Mouse (Mus musculus): ENCODE results near the gene Slc24a3. TPM values are rescaled to one million over a fixed set of nuclear protein-coding genes. Genes with fewer than 3 reads are reported as not detected.

Slc24a3 gene
- 3.2 and 3.8 TPM in 2 replicates for polyA plus RNA-seq (2016; fragmentation: Nextera tagmentation; extraction: Ambion mirVana)

- Histone ChIP-seq H3K9ac (replicated peaks) (peak within 1 kb of the TSS; percentile 88), H3K36me3 (no peaks in the 10 kb centered on the region), H3K4me1 (peaks cover 8% of the 10 kb centered on the region), H3K4me2 (replicated peaks) (peak within 1 kb of the TSS; percentile 81), H3K27ac (replicated peaks) (peak within 1 kb of the TSS; percentile 91), H3K9me3 (no peaks in the 10 kb centered on the region), H3K27me3 (peaks cover 9% of the 10 kb centered on the region), H3K4me3 (peak within 1 kb of the TSS; percentile 90)
- WGBS: 0% methylated on average over 70 of the region's 100 CpGs
- ATAC-seq (ENCODE audit: low FRiP score, low read depth): peak; percentile 88
Observed at GRCm38 (mm10) chr2:145167664-145168360, at the start of gene Slc24a3. TSS of gene Slc24a3 (plus strand) at chr2:145167754.

- 85% methylated on average over 5 of the region's 5 CpGs for WGBS
- no peaks in the 10 kb centered on the region for H3K27me3 ChIP-seq
- no peaks in the 10 kb centered on the region for H3K36me3 ChIP-seq
- H3K9me3 ChIP-seq: no peaks in the 10 kb centered on the region
- no peak overlapping the region for H3K9ac ChIP-seq (replicated peaks)
- H3K27ac ChIP-seq (replicated peaks): no peak overlapping the region
- H3K4me1 ChIP-seq: no peaks in the 10 kb centered on the region
- no peak for ATAC-seq (ENCODE audit: low FRiP score, low read depth)
- H3K4me3 ChIP-seq: no peak overlapping the region
- H3K4me2 ChIP-seq (replicated peaks): no peak overlapping the region
Observed at GRCm38 (mm10) chr2:145117762-145118161, 49.8 kb upstream of the Slc24a3 start.

DNA sequence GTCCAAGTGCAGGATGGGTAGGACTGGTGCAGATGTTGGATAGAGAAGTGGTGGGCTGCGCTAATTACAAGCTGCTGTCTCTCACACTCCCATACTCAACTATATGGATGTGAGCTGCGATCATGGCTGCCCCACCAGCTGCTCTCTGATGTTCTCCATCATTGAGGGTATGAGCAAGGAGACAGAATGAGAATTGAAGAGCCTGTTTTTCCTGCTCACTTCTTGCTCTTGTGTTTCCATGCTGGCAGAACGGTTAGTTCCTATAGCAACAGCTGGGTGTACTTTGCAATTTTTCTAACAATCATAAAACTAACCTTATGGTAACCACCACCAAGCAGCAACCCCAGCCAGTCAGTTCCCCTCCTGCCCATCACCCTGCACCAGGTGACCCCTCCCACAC is 39.8 kb upstream of the Slc24a3 start:
- Histone ChIP-seq H3K27me3 (no peaks in the 10 kb centered on the region), H3K4me2 (replicated peaks) (no peak overlapping the region)
- WGBS: 91% methylated on average over 3 of the region's 3 CpGs

GRCm38 (mm10) chr2:145136625-145137291 is 30.8 kb upstream of the Slc24a3 start:
- no peak for ATAC-seq (ENCODE audit: low FRiP score, low read depth)
- Histone ChIP-seq H3K27ac (replicated peaks) (no peak overlapping the region), H3K4me1 (no peaks in the 10 kb centered on the region), H3K27me3 (no peaks in the 10 kb centered on the region), H3K4me3 (no peak overlapping the region), H3K36me3 (no peaks in the 10 kb centered on the region), H3K9me3 (no peaks in the 10 kb centered on the region), H3K4me2 (replicated peaks) (no peak overlapping the region), H3K9ac (replicated peaks) (no peak overlapping the region)
- 70% methylated on average over 4 of the region's 4 CpGs for WGBS

More for the DNA sequence above, 39.8 kb upstream of the Slc24a3 start:
- H3K4me1 ChIP-seq: no peaks in the 10 kb centered on the region
- H3K27ac ChIP-seq (replicated peaks): no peak overlapping the region
- H3K9ac ChIP-seq (replicated peaks): no peak overlapping the region
- no peaks in the 10 kb centered on the region for H3K9me3 ChIP-seq
- no peaks in the 10 kb centered on the region for H3K36me3 ChIP-seq
- no peak for ATAC-seq (ENCODE audit: low FRiP score, low read depth)
- no peak overlapping the region for H3K4me3 ChIP-seq

- WGBS: 84% methylated on average over 1 of the region's 1 CpGs
- no peaks in the 10 kb centered on the region for H3K4me1 ChIP-seq
- no peak overlapping the region for H3K4me3 ChIP-seq
- H3K27me3 ChIP-seq: no peaks in the 10 kb centered on the region
- H3K9ac ChIP-seq (replicated peaks): no peak overlapping the region
- H3K9me3 ChIP-seq: no peaks in the 10 kb centered on the region
- H3K36me3 ChIP-seq: no peaks in the 10 kb centered on the region
- H3K4me2 ChIP-seq (replicated peaks): no peak overlapping the region
- no peak for ATAC-seq (ENCODE audit: low FRiP score, low read depth)
- H3K27ac ChIP-seq (replicated peaks): no peak overlapping the region
Observed at GRCm38 (mm10) chr2:145150407-145150806, 17.1 kb upstream of the Slc24a3 start.

DNA sequence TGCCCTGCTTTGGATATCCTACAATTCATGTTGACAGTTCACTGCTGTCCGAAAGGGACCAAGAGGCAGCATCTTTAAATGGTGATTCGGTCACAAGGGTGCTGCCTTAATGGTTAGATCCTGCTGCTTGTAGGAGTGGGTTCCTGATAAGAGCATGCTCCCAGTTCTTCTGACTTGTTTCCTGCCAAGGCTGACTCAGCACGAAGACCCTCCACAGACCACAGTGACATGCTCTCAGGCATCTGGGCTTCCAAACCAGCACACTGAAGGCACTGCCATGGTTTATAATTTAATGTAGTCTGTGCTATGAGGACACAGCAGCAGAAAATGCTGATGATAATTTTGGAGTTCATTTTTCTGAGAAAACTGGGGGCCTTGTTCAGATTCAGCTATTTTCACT is 16.7 kb upstream of the Slc24a3 start:
- H3K4me2 ChIP-seq (replicated peaks): no peak overlapping the region
- no peaks in the 10 kb centered on the region for H3K36me3 ChIP-seq
- no peak for ATAC-seq (ENCODE audit: low FRiP score, low read depth)
- no peaks in the 10 kb centered on the region for H3K27me3 ChIP-seq
- H3K4me1 ChIP-seq: no peaks in the 10 kb centered on the region
- no peaks in the 10 kb centered on the region for H3K9me3 ChIP-seq
- H3K4me3 ChIP-seq: no peak overlapping the region
- no peak overlapping the region for H3K9ac ChIP-seq (replicated peaks)
- 85% methylated on average over 3 of the region's 3 CpGs for WGBS
- no peak overlapping the region for H3K27ac ChIP-seq (replicated peaks)

DNA sequence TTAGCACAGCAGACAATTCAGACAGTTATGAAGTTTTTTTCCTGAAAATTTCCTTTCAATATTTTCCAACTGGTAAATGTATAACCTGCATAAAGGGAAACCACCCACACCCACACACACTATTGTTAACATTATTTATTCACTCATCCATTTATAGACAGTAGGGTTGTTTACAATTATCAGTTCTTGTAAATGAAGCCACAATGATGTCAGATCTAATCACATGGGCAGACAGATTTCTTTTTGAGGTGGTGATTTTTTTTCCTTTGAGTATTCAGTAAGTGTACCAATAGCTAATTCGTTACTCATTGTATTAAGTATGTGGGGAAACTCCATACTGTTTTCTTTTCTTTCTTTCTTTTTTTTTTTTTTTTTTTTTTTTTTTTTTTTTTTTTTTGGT is 15.3 kb upstream of the Slc24a3 start:
- H3K27me3 ChIP-seq: no peaks in the 10 kb centered on the region
- WGBS: 80% methylated on average over 1 of the region's 1 CpGs
- no peaks in the 10 kb centered on the region for H3K9me3 ChIP-seq
- no peaks in the 10 kb centered on the region for H3K4me1 ChIP-seq
- H3K27ac ChIP-seq (replicated peaks): no peak overlapping the region
- no peak overlapping the region for H3K4me2 ChIP-seq (replicated peaks)
- H3K4me3 ChIP-seq: no peak overlapping the region
- H3K36me3 ChIP-seq: no peaks in the 10 kb centered on the region
- no peak for ATAC-seq (ENCODE audit: low FRiP score, low read depth)
- no peak overlapping the region for H3K9ac ChIP-seq (replicated peaks)

DNA sequence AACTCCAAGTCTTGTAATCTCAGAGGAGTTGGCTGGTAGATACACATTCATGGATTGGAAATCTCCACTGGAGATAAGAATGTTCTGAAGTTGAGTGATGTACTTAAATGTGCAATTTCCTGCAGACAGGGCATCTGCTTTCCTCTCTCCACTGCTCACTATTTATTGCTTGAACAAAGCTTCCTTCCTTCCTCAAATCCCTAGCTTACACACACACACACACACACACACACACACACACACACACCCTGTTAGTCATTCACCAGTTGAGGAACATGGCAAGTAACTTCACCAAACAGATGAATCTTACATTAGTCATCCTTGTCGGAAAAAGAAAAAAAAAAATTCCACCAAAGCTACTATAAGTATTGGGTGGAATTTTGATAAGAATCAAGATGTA is 8.6 kb upstream of the Slc24a3 start:
- Histone ChIP-seq H3K36me3 (no peaks in the 10 kb centered on the region), H3K27ac (replicated peaks) (no peak overlapping the region), H3K27me3 (no peaks in the 10 kb centered on the region), H3K9me3 (no peaks in the 10 kb centered on the region), H3K4me3 (no peak overlapping the region), H3K9ac (replicated peaks) (no peak overlapping the region), H3K4me1 (no peaks in the 10 kb centered on the region), H3K4me2 (replicated peaks) (no peak overlapping the region)
- ATAC-seq (ENCODE audit: low FRiP score, low read depth): no peak
- WGBS: 86% methylated on average over 1 of the region's 1 CpGs

DNA sequence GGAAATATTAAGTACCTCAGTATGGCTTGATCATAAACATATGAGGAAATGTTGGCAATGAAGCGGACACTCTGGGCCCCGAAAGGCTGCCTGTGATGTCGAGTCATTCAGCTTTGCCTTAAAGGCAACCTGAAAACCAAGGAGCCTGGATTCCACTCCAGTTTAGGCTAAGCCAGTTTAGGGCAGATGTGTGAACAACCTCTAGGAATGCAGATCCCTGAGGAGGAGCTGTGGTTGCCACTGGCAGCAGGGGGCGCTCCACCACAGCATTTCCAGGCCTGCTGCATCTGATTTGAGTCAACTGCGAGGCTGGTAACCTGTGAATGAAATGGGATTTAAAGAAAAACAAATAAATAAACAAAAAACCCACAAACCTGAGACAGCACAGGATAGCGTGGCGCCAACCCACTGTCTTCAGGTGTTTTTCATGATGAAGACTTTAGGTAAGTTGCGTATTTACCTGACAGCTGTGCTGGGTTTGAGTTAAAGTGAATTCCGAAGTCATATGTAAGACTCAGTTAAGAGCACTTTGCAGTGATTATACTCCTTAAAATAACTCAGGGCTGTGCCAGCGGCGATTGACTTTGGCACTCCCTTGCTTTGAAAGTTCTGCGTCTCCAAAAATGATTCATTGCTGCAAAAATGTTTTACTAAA is 6.4 kb upstream of the Slc24a3 start:
- no peak overlapping the region for H3K4me2 ChIP-seq (replicated peaks)
- H3K27me3 ChIP-seq: no peaks in the 10 kb centered on the region
- no peaks in the 10 kb centered on the region for H3K9me3 ChIP-seq
- no peak overlapping the region for H3K27ac ChIP-seq (replicated peaks)
- H3K9ac ChIP-seq (replicated peaks): no peak overlapping the region
- H3K4me3 ChIP-seq: no peak overlapping the region
- ATAC-seq (ENCODE audit: low FRiP score, low read depth): peak; percentile 79
- no peaks in the 10 kb centered on the region for H3K36me3 ChIP-seq
- 29% methylated on average over 12 of the region's 12 CpGs for WGBS
- no peaks in the 10 kb centered on the region for H3K4me1 ChIP-seq

- H3K4me2 ChIP-seq (replicated peaks): no peak overlapping the region
- whole genome bisulfite sequencing: 81% methylated on average over 5 of the region's 5 CpGs
- H3K27ac ChIP-seq (replicated peaks): no peak overlapping the region
- H3K27me3 ChIP-seq: 0 out of 2 replicates have a peak, but pooled peaks cover under 1% of the 10 kb centered on the region
- H3K4me3 ChIP-seq: no peak overlapping the region
- H3K4me1 ChIP-seq: peaks cover 8% of the 10 kb centered on the region
- H3K36me3 ChIP-seq: no peaks in the 10 kb centered on the region
- no peaks in the 10 kb centered on the region for H3K9me3 ChIP-seq
- ATAC-seq (ENCODE audit: low FRiP score, low read depth): no peak
- no peak overlapping the region for H3K9ac ChIP-seq (replicated peaks)
Observed at GRCm38 (mm10) chr2:145164086-145164485, 3.5 kb upstream of the Slc24a3 start.

DNA sequence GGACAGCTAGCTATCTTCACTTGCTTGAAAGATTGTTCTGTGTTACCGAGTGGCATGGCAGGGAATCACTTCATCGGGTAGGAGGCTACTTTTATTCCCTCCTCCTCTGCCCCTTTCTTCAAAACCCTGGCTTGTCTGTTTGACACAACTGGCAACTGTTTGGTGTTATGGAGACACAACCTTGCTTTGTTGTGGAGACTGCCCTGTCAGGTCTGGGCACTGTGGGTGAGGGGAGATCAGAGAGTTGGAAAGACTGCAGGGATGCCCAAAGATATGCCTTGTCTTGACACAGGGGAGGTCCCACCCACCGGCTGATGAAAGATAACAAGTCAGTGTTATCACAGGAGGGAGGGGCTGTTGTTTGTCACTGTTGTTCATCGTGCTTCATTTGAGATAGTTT is 3.0 kb upstream of the Slc24a3 start:
- no peaks in the 10 kb centered on the region for H3K9me3 ChIP-seq
- H3K27me3 ChIP-seq: peaks cover 5% of the 10 kb centered on the region
- H3K36me3 ChIP-seq: no peaks in the 10 kb centered on the region
- no peak overlapping the region for H3K27ac ChIP-seq (replicated peaks)
- peaks cover 8% of the 10 kb centered on the region for H3K4me1 ChIP-seq
- ATAC-seq (ENCODE audit: low FRiP score, low read depth): no peak
- 72% methylated on average over 4 of the region's 4 CpGs for WGBS
- H3K4me2 ChIP-seq (replicated peaks): no peak overlapping the region
- no peak overlapping the region for H3K9ac ChIP-seq (replicated peaks)
- H3K4me3 ChIP-seq: no peak overlapping the region

DNA sequence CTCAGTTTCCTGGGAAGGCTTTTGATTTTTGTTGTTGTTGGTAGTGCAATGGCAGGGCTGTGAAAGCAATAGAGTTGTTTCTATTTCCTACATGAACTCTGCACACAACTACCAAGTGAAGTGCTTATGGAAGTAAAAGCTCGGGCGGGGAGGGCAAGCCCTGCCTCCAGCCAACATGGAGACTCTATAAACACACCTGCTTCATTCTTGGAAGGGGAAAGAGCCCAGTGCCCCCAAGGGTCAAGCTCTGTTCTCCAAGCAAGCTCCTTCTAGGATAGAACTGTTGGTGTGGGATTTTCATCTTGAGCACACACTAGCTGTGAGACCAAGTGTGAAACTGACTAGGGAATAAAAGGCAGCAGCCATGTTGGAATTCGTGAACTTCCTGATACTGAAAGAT is 2.5 kb upstream of the Slc24a3 start:
- H3K4me1 ChIP-seq: peaks cover 8% of the 10 kb centered on the region
- ATAC-seq (ENCODE audit: low FRiP score, low read depth): no peak
- H3K4me2 ChIP-seq (replicated peaks): no peak overlapping the region
- no peak overlapping the region for H3K4me3 ChIP-seq
- no peaks in the 10 kb centered on the region for H3K36me3 ChIP-seq
- peaks cover 9% of the 10 kb centered on the region for H3K27me3 ChIP-seq
- no peaks in the 10 kb centered on the region for H3K9me3 ChIP-seq
- WGBS: 87% methylated on average over 3 of the region's 3 CpGs
- no peak overlapping the region for H3K27ac ChIP-seq (replicated peaks)
- H3K9ac ChIP-seq (replicated peaks): no peak overlapping the region

Data from midbrain, embryonic 12.5 days (tissue).